Mouse (Mus musculus) large intestine, adult 2 months (tissue): Measurements from ENCODE around the gene Izumo4. TPM values are rescaled to one million over a fixed set of nuclear protein-coding genes. Genes with fewer than 3 reads are reported as not detected.

ENCODE experiments used
- DNase-seq: peaks from one replicate; pipeline ENCODE4 v3.0.0-alpha.2; 2012; ENCODE audit warnings: low read depth, low spot score
- WGBS: fragments of 180-500 bp; shearing (Covaris S2); methylation state at CpG from one replicate; pipeline ENCODE4 v1.1.7; 2018; 5-methylcytosine and 5-hydroxymethylcytosine counted together
- polyA plus RNA-seq: library from polyadenylated mRNA; depleted of rRNA; stranded (reverse); fragments of >200 nt; gene quantifications from 2 replicates; pipeline ENCODE4 v1.2.3, GENCODE M21; 2012; rRNA removed

Gene Izumo4
- polyA plus RNA-seq: 22.8 and 30.0 TPM in 2 replicates

DNA sequence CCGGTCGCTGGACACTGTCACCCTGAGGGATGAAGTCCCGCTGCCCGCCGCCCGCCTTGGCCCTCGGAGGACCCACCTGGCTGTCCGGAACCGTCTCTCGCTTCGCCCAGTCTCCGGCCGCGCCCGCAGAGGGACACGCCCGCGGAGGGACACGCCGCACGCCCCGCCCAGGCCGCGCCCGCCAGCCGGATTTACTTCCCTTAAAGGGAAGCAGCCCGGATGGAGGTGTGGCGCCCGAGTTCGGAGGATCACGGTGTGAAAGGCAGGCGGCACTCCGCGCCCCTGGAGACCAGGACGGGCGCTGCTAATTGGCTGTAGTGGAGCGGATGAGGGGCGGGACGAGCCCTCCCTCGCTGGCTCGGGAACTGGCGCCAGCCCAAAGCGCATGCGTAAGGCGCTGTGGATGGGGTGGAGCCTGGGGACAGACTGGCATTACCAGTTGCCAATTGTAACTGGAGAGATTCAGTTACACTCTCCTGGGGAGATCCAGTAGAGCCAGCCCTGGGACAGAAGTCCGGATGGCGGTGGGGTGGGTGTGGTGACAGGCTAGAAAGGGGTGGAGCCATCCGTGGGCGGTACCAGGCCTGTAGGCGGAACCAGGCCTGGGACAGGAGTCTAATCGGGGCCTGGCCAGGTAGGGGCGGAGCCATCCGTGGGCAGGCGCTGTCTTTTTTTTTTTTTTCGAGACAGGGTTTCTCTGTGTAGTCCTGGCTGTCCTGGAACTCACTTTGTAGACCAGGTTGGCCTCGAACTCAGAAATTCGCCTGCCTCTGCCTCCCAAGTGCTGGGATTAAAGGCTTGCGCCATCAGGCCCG, at the start of gene Izumo4, which contains the start of gene Mob3a:
Gene Izumo4 (plus strand): TSS at position 464 of the 815 bp plus-strand sequence.
Gene Mob3a (minus strand): TSS at position 257 of the 815 bp plus-strand sequence.
- under 1% methylated on average over 59 of the region's 59 CpGs for WGBS
- peak; percentile 95 for DNase-seq

DNA sequence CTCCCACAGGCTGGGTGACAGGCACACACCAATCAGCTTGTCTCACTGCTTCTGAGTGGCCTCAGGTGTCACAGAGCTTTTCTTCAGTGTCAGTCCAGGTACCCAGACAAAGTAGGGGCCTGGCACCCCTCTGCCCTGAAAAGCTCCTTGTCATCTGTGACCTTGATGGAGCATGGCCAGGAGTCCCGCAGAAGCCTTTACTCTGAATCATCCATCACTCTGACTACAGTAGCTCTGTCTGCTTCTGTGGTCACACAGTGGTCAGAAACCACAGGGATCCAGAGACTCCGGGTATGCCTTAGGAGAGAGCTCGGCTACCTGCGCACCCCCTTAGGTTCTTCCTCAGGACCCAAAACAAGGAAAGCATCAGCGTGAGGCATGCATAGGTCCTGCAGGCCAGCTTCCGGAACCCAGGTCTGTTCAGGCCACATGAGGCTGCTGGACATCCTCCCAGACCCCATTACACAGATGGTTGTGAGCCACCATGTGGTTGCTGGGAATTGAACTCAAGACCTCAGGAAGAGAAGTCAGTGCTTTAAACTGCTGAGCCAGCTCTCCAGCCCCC, 48.7 kb upstream of the Izumo4 start:
- 80% methylated on average over 6 of the region's 6 CpGs for WGBS
- no peak for DNase-seq

DNA sequence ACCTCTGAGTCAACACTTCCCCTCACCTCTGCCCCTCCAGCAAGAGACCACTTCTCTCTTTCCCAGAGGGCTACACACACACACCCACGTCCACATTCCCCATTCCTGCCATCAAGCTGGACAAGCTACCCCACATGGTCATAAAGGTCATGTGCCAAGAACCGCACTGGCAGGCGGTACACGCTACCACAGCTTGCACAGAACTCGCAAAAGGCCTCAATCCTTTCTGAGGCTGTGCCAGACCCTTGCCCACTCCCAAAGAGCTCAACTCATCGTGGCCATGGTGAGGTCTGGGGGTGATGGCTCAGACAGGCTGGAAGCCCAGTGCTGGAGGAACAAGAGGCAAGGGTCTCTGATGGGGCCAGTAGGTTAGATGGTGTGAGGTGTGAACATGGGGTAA, 47.1 kb upstream of the Izumo4 start:
- 64% methylated on average over 6 of the region's 6 CpGs for WGBS
- DNase-seq: no peak

DNA sequence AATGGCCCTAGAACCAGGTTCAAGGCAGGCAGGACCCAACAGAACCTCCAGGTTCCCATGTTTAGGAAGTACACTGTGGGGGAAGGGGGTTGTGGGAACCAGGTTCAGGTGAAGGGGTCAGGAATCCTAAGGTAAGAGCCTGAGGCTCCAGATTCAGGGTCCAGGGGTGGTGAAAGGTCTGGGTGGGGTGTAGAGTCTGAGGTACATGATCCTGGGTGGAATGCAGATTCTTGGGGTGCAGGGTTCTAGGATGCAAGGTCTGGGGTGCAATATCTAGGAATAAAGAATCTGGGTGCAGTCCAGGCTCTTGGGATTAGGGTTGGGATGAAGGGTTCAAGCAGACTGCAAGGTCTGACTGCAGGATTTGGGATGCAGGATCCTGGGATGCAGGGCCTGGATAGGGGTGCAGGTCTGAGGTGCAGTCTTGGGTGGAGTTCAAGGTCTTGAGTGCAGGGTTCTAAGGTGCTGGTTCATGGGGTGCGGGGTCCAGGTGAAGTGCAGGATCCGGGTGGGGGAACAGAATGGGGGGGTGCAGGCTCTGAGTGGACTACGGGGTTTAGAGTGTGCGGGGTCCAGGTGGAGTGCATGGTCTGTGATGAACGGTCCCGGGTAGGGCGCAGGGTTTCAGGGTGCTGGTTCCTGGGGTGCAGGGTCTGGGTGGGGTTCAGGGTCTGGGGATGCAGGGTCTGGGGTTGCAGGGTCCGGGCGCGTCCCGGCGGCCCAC, 46.4 kb upstream of the Izumo4 start:
- 0% methylated on average over 12 of the region's 12 CpGs for WGBS
- no peak for DNase-seq

DNA sequence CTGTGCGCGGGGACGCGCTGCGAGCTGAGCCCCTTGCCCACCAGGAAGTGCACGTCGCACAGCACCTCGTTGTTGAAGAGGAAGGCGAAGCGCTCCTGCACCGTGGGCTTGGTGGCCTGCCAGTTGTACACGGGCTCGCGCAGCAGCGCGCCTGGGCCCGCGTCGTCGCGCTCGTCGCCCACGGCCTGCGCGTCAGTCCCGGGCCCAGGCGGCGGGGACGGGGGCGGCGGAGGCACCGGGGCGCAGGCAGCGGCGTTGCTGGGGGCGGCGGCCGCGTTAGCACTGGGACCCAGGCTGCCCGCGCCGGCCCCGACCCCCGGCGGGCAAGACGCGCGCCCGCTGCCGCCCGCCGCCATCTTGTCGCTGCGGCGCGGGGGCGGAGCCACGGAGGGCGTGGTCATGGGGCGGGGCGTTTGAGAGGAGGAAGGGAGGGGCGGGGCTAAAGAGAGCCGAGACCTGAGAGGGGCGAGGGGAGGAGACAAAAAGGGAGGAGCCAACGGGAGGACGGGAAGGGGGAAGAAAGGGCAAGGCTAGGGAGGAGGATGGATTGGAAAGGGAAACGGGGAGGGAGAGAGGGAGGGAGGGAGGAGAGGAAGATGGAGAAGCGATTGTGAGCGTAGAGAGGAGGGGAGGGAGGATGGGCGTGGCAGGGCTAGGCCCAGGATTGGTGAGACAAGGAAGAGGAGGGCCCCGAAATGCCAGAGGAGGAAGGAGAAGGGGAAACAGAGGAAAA, 45.7 kb upstream of the Izumo4 start:
- peak; percentile 98 for DNase-seq
- 1% methylated on average over 72 of the region's 72 CpGs for WGBS

DNA sequence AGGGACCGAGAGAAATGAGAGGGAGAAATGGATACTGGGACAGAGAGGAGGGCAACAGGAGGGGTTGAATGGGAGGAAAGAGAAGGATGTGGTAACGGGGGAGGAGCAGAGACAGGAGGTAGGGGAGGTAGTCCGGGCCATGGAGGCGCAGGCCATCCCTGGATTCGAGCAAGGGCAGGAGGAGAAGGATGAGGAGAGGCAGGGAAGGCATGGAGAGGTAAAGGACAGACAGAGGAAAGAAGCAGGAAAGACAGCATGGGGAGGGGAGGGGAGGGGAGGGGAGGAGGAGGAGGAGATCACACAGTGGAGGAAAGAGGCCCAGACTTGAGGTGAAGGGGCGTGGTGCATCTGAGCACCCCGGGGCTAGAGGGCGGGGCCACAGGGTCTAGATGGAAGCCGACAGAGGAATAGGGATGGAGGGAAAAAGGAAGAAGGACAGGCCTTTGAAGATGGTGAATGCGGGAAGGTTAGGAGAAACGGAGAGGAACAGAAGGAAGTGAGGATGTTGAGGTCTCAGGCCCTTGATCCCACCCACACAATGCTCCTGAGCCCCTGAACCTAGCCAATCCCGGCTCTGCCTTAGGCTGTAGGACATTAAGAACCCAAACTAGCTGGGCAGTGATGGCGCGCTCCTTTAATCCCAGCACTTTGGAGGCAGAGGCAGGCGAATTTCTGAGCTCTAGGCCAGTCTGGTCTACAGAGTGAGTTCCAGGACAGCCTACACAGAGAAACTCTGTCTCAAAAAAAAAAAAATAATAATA, 44.9 kb upstream of the Izumo4 start, which contains the start of gene Btbd2:
Gene Btbd2 (minus strand): TSS at position 209 of the 761 bp plus-strand sequence.
- DNase-seq: no peak
- WGBS: 19% methylated on average over 15 of the region's 15 CpGs

DNA sequence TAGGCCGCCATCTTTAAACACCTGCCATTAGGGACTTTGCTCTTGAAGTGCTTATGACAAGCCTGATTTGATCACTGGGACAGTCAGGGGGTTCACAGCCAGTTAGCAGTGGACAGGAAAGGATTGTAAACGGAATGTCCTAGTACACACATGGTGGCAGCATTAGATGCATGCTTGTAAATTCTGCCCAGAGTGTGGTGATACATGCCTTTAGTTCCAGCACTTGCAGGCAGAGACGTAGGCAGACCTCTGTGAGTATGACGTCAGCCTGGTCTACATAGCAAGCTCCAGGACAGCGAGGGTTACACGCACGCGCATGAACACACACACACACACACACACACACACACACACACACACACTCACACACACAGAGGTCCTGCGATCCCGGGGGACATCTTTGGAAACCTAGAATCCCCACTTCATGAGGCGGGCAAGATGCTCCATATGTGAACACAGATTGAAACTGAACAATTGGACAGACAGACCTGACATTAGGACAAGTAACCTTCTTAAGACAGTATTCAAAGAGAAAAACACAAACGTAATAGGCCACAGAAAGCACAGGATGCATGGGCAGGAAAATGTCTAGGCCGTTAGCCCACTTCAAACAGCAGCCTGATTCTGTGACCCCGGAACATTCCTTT, 43.7 kb upstream of the Izumo4 start:
- DNase-seq: no peak
- WGBS: 35% methylated on average over 14 of the region's 14 CpGs

DNA sequence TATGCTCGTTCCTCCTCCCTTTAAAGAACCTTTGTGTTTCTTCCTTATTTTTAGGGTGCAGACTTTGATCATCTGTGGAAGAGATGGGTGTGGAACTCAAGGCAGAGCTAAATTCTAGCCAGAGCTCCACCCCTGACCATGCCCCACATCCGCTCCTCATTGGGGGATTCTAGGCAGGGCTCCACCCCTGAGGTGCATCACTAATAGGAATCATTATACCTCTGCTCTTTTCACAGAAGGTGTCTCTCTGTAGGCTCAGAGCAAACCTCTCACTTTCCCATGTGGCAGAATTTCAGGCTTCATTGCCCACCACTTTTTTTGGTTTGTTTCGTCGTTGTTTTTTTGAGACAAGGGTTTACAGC, 43.2 kb upstream of the Izumo4 start:
- 18% methylated on average over 4 of the region's 4 CpGs for WGBS
- no peak for DNase-seq

DNA sequence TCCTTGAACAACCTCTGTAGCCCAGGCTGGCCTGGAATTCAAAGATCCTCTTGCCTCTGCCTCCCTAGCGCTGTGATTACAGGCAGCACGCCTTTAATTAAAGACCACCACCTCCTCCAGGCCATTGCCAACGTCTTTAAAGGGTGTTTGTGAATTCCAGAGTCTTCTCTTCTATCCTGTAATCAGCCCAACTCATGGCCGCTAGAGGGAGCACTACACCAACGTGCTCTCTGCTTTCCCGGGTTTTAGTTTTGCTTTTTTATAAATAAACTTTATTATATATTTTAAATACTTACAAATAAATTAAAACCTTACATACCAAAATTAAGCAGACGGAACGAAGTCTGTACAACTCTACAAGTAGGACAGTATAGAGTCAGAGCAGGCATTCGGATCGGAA, 42.8 kb upstream of the Izumo4 start:
- 6% methylated on average over 10 of the region's 10 CpGs for WGBS
- DNase-seq: no peak

DNA sequence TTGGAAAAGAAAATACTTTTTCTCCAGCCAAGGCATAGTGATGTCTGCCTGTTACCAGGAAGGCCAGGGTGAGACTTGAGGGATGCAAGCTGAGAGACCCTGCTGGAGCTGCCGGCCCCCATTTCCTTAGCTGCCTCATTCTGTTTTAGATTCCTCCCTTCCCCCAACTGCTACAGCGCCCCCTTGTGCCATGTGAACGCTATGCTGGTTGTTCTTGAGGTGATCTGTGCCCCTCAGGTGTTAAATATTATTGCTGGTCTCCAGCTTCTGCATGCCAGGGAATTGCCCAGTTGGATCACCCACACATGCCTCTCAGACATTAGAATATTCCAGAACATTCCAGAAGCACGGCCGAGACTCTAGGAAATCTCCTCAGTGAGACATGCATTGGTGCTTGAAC, 40.8 kb upstream of the Izumo4 start:
- DNase-seq: no peak
- WGBS: 38% methylated on average over 5 of the region's 5 CpGs

DNA sequence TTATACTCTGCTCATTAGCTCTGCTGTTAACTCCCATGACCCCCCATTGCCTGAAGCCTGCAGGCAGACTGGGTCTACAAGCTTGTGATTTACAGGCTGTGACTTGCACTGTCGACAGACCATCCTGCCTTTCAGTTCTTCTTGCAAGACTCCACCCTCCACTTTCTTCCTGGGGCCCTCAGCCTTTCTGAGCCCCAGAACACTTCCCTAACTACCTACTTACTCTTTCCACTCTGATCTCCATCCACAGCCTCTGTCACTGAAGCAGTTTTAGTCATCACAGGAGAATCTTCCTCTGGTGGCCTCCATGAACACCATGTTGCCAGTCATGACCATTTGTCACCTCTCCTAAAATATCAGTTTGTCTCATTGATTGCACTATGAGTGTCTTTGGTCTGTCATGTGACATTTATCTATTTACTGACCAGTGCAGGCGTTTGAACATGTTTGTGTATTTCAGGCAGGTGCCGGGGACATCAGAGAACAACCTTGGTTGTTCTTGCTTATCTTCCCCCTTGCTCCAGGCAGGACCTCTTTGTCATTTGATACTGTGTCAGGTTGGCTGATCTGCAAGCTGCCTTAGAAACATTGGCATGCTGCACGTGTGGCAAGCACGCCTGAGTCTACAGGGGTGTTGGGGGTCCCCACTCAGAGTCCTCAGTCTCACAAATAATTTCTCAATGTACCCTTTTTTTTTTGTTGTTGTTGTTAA, 38.3 kb upstream of the Izumo4 start:
- WGBS: 46% methylated on average over 5 of the region's 5 CpGs
- DNase-seq: no peak

DNA sequence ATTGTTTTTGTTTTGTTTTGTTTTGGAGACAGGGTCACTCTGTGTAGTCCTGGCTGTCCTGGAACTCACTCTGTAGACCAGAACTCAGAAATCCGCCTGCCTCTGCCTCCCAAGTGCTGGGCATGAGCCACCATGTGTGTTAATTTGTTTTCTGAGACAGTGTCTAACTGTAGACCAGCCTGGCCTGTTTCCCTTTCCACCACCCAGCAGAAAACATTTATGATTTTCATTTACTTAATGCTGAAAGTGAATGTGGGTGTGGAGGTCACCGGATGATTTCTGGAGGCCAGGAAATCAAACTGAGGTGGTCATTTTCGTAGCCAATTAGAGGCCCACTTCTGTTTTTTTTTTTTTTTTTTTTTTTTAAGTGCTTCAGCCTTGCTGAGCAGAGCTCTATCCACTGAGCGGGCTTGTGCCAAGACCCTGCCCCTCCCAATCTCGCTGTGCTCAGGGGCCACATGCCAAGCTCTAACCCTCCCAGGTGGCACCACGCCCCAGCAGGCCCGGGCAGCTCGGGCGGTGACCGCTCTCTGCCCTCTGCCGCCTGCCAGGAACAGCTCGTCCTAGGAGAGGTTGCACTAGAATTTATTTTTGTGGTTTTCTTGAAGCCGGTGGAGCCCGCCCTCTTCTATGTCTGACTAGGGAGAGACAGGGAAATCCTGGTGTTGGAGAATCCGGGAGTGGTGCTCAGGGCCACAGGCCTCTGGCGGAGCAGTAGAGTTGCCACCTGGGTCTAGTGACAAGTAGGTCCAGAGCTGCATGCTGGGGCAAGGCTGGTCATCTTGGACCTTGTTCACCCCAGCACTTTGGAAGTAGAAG, 37.6 kb upstream of the Izumo4 start:
- no peak for DNase-seq
- WGBS: 2% methylated on average over 16 of the region's 16 CpGs

DNA sequence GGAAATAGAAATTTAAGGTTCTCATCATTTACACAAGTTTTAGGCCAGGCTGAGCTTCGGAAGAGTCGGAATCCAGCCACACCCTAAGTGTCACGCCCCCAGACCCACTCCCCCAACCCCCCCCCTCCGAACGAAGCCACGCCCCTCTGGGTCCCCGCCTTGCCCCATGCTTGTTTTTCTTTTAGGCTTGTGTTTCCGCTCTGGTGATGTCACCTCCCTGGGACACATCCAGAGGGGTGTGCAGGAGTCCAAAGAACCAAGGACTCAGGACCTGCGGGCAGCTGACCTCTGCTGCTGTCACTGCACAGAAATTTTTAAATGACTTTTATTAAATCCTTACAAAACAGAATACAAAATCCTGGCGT, 37.0 kb upstream of the Izumo4 start:
- DNase-seq: no peak
- WGBS: 5% methylated on average over 10 of the region's 10 CpGs

DNA sequence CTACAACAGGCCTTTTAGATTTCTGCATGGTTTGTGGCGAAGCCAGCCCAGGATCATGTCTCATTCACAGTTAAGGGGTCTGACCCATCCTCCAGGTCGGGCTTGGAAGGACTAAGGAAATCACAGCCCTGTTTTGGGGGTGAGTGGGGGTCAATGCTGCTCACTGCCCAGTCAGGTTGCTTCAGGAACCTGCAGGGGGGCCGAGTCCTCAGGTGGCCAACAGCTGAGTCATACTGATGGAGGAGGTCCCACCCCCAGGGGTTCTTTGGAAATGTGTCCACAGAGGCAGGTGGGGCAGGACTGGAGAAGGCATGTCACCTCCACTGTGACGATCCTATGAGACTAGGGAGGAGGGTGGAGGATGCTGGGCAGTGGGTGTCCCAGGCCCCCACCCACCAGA, 36.5 kb upstream of the Izumo4 start:
- no peak for DNase-seq
- WGBS: 35% methylated on average over 4 of the region's 4 CpGs

DNA sequence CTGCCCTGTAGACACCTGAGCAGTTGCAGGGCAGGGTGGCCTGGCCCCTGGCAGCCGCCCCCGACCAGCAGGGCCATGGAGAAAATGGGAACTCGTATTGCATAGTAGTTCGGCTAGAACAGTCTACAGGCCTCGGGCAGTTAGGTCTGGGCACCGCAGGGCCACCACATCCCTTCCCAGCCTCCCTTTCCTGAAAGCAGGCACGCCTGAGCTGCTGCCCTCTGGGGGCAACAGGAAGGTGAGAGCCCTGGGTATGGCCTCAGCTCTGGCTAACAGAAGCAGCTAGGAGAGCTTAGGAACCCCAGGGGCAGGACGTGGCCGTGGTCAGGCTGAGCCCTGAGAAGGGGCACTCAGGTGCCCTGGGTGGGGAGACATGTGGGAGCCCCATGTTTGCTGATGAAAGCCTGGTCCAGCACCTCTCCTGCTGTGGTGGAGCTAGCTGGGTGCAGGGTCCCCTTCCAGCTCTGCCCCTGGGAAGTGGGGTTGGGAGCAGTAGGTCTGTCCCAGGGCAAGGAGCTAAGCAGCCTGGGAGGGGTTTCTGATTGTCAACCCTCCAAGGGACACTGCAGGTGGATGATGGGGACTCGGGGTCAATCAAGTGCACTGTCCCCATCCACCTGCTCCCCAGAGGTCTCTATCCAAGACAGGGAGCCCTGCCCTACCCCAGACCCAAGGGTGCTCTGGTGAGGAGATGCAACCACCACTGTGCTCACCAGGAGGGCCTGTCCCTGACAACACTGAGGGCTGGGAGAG, 35.8 kb upstream of the Izumo4 start:
- WGBS: 66% methylated on average over 10 of the region's 10 CpGs
- DNase-seq: no peak

DNA sequence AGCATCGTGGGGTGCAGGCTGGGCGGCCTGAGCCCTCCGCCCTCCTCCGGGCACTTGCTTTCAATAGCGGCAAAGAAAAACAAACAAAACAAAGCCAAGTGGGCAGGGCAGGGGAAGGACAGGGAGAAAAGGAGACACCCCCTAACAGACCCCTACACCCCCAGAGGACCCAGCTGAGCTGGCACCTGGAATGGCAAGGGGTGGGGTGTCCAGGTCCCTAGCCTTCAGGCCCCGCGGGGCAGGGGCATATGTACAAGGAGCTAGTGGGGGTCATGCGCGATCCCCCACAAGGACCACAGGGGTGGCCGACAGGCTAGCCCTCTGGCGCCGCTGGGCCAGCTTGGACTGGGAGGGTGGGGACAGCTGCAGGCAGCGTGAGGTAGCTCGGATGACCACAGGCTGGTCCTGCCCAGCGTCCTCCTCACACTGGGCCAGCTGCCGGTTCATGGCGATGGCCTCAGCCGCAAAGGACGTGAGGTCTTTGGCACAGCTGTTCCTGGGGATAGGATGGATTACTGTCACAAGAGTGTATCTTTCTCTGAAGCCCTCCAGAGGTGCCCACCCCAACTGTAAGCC, 35.1 kb upstream of the Izumo4 start:
- WGBS: 84% methylated on average over 19 of the region's 19 CpGs
- DNase-seq: no peak
